Mouse (Mus musculus): ENCODE measurements around the gene Il9. TPM values are rescaled to one million over a fixed set of nuclear protein-coding genes. Genes with fewer than 3 reads are reported as not detected.

Il9 gene
- polyA plus RNA-seq, 1 experiment from 2014 or later, result not detected

DNA sequence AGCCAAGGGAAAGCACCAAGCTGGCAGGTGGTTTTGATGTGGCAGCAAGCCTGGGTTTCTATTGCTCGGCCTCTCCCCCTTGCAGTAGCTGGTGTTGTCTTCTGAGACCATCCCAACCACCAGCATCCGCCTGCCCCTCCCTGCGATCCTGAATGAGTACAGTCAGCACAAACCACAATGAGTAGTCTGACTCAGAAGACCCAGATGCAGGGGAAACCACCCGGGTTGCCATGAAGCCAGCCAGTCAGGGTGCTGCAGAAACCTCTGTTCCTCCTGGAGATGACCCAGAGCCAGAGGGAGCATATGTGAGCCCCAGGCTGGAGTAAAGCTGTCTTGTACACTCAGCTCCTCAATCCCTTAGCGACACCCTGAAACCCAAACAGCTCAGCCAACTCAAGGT is 5.3 kb downstream of the Il9 start:
- Histone ChIP-seq H3K27ac (ENCODE audit: low read length) (no peak overlapping the region), H3K4me3 (ENCODE audit: low read length) (no peak overlapping the region), H3K9me3 (ENCODE audit: low read length) (no peaks in the 10 kb centered on the region), H3K9ac (replicated peaks; ENCODE audit: low read length) (no peak overlapping the region), H3K36me3 (ENCODE audit: insufficient read depth, low read length) (no peaks in the 10 kb centered on the region), H3K4me2 (replicated peaks; ENCODE audit: low read depth, low read length) (no peak overlapping the region), H3K4me1 (ENCODE audit: insufficient read depth, low read length) (peaks cover 4% of the 10 kb centered on the region), H3K27me3 (ENCODE audit: insufficient read depth, low read length) (no peaks in the 10 kb centered on the region)
- 62% methylated on average over 5 of the region's 5 CpGs for WGBS
- no peak for ATAC-seq (ENCODE audit: low FRiP score, low TSS enrichment)

- peak; percentile 69; the same call in 1 of the 2 replicates for ATAC-seq (ENCODE audit: low FRiP score, low TSS enrichment)
- Histone ChIP-seq H3K4me3 (ENCODE audit: low read length) (no peak overlapping the region), H3K9me3 (ENCODE audit: low read length) (no peaks in the 10 kb centered on the region), H3K27me3 (ENCODE audit: insufficient read depth, low read length) (no peaks in the 10 kb centered on the region), H3K9ac (replicated peaks; ENCODE audit: low read length) (no peak overlapping the region), H3K27ac (ENCODE audit: low read length) (no peak overlapping the region), H3K36me3 (ENCODE audit: insufficient read depth, low read length) (no peaks in the 10 kb centered on the region), H3K4me2 (replicated peaks; ENCODE audit: low read depth, low read length) (no peak overlapping the region), H3K4me1 (ENCODE audit: insufficient read depth, low read length) (peaks cover 14% of the 10 kb centered on the region)
- 32% methylated on average over 4 of the region's 4 CpGs for WGBS
Measured at GRCm38 (mm10) chr13:56475363-56475762, 6.7 kb downstream of the Il9 start.

DNA sequence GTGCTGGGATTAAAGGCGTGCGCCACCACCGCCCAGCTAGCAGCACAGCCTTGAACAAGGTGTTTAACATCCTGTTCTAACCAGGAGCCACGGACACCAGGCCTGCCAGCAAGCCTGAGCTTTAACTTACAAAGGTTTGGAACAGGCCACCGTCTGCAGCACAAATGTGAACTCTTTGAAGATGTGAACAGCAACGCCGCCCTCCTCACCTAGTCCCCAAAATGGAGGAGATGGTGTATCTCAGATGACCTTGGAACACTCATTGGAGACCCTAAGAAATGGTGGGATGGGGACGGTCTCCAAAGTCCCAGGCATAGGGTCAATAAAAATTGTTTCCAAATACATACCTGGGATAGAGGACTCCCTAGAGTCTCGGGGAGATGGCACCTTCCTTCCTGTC is 9.4 kb downstream of the Il9 start:
- WGBS, result 92% methylated on average over 9 of the region's 9 CpGs
- Histone ChIP-seq H3K9me3 (ENCODE audit: low read length) (no peaks in the 10 kb centered on the region), H3K27me3 (ENCODE audit: insufficient read depth, low read length) (no peaks in the 10 kb centered on the region), H3K27ac (ENCODE audit: low read length) (no peak overlapping the region), H3K4me1 (ENCODE audit: insufficient read depth, low read length) (peaks cover 14% of the 10 kb centered on the region), H3K4me3 (ENCODE audit: low read length) (no peak overlapping the region), H3K4me2 (replicated peaks; ENCODE audit: low read depth, low read length) (no peak overlapping the region), H3K9ac (replicated peaks; ENCODE audit: low read length) (no peak overlapping the region), H3K36me3 (ENCODE audit: insufficient read depth, low read length) (no peaks in the 10 kb centered on the region)
- ATAC-seq (ENCODE audit: low FRiP score, low TSS enrichment), result no peak

DNA sequence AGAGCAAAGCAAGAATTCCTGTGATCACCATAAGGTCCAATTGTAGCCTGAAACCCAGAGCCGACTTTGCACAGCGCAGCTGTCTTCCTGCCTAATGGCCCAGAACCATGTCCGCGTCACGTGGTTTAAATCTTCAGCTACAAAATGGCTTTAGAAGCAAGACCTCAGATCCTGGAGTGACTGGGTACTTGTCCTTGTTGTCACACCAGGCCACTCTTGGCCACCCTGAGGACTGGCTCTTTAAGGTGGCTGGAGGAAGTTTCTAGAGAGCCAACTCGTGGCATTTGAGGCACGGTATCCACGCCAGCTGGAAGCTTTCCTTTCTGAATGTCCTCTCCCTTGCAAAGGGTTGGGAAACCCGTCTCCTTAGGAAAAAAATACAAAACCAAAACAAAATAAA is 10.1 kb downstream of the Il9 start:
- Histone ChIP-seq H3K4me1 (ENCODE audit: insufficient read depth, low read length) (peaks cover 14% of the 10 kb centered on the region), H3K27ac (ENCODE audit: low read length) (peak overlapping the region; percentile 90), H3K4me3 (ENCODE audit: low read length) (no peak overlapping the region), H3K4me2 (replicated peaks; ENCODE audit: low read depth, low read length) (peak overlapping the region; percentile 38), H3K9ac (replicated peaks; ENCODE audit: low read length) (peak overlapping the region; percentile 44), H3K36me3 (ENCODE audit: insufficient read depth, low read length) (no peaks in the 10 kb centered on the region), H3K27me3 (ENCODE audit: insufficient read depth, low read length) (no peaks in the 10 kb centered on the region), H3K9me3 (ENCODE audit: low read length) (no peaks in the 10 kb centered on the region)
- peak; percentile 52; the same call in 1 of the 2 replicates for ATAC-seq (ENCODE audit: low FRiP score, low TSS enrichment)
- WGBS, result 22% methylated on average over 9 of the region's 9 CpGs

DNA sequence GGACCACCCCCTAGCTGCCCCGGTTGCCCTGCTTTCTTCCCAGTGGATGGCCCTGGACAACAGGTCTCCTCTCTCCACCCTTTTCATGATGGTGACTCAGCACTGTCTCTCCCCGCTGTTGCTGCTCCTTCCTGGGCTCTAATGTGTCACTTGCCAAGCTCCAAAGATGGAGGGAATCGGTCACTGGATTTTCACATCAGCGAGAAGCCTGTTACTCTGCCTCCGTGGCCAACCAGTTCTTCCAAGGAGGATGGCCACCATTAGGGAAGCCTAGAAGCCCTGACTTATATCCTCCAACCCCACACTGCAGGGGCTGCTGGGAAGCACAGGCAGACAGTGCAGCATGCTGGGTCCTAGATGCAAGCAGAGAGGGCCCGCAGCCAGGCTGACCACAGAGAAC is 10.8 kb downstream of the Il9 start:
- Histone ChIP-seq H3K9ac (replicated peaks; ENCODE audit: low read length) (no peak overlapping the region), H3K4me2 (replicated peaks; ENCODE audit: low read depth, low read length) (no peak overlapping the region), H3K4me1 (ENCODE audit: insufficient read depth, low read length) (peaks cover 14% of the 10 kb centered on the region), H3K4me3 (ENCODE audit: low read length) (no peak overlapping the region), H3K9me3 (ENCODE audit: low read length) (no peaks in the 10 kb centered on the region), H3K27me3 (ENCODE audit: insufficient read depth, low read length) (no peaks in the 10 kb centered on the region), H3K27ac (ENCODE audit: low read length) (peak overlapping the region; percentile 90), H3K36me3 (ENCODE audit: insufficient read depth, low read length) (no peaks in the 10 kb centered on the region)
- ATAC-seq (ENCODE audit: low FRiP score, low TSS enrichment), result no peak
- 79% methylated on average over 6 of the region's 6 CpGs for WGBS

DNA sequence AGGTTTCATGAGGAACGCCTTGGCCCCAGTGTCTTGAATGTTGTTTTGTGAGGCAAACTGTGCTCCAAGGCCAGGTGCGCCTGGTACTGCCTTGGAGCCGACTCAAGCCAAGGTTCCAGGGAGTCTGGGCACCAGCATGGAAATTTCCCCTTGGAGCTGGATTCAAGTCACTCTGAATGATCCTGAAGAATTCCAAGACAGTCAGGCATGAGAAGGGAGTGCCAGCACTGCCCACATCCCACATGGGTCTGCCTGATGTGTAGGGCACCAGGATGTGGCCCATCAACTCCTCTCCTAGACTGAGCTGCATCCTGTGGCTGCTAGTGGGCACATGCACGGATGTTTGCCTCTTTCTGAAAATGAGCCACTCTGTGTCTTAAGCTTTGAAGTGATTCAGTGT is 13.5 kb downstream of the Il9 start:
- Histone ChIP-seq H3K36me3 (ENCODE audit: insufficient read depth, low read length) (no peaks in the 10 kb centered on the region), H3K4me2 (replicated peaks; ENCODE audit: low read depth, low read length) (no peak overlapping the region), H3K4me1 (ENCODE audit: insufficient read depth, low read length) (peaks cover 14% of the 10 kb centered on the region), H3K9me3 (ENCODE audit: low read length) (no peaks in the 10 kb centered on the region), H3K9ac (replicated peaks; ENCODE audit: low read length) (no peak overlapping the region), H3K27ac (ENCODE audit: low read length) (no peak overlapping the region), H3K27me3 (ENCODE audit: insufficient read depth, low read length) (no peaks in the 10 kb centered on the region), H3K4me3 (ENCODE audit: low read length) (no peak overlapping the region)
- no peak for ATAC-seq (ENCODE audit: low FRiP score, low TSS enrichment)
- 96% methylated on average over 4 of the region's 4 CpGs for WGBS

- Histone ChIP-seq H3K4me2 (replicated peaks; ENCODE audit: low read depth, low read length) (no peak overlapping the region), H3K36me3 (ENCODE audit: insufficient read depth, low read length) (no peaks in the 10 kb centered on the region), H3K9me3 (ENCODE audit: low read length) (no peaks in the 10 kb centered on the region), H3K9ac (replicated peaks; ENCODE audit: low read length) (no peak overlapping the region), H3K27ac (ENCODE audit: low read length) (no peak overlapping the region), H3K4me3 (ENCODE audit: low read length) (no peak overlapping the region), H3K4me1 (ENCODE audit: insufficient read depth, low read length) (peaks cover 14% of the 10 kb centered on the region), H3K27me3 (ENCODE audit: insufficient read depth, low read length) (no peaks in the 10 kb centered on the region)
- ATAC-seq (ENCODE audit: low FRiP score, low TSS enrichment), result no peak
- 87% methylated on average over 7 of the region's 7 CpGs for WGBS
Measured at GRCm38 (mm10) chr13:56467786-56468185, 14.3 kb downstream of the Il9 start.

DNA sequence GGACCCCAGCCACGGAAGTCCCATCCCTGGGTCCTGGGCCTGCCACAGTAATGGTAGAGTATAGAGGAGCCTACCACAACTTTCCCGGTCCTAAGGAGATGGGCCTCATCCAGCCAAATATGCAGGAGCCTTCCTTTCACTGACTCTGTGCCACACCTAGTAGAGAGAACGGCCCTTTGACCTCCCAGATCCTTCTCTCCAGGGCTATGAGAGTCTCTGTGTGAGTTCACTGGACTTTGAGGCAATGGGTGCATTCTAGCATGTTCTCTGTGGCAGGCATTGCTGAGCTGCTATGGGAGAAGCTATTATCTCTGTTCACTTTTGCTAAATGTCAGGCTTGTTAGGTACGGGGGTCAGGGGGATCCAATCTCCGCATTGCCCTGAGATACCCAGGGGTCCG is 18.3 kb downstream of the Il9 start:
- Histone ChIP-seq H3K4me1 (ENCODE audit: insufficient read depth, low read length) (no peaks in the 10 kb centered on the region), H3K36me3 (ENCODE audit: insufficient read depth, low read length) (no peaks in the 10 kb centered on the region), H3K9me3 (ENCODE audit: low read length) (no peaks in the 10 kb centered on the region)

DNA sequence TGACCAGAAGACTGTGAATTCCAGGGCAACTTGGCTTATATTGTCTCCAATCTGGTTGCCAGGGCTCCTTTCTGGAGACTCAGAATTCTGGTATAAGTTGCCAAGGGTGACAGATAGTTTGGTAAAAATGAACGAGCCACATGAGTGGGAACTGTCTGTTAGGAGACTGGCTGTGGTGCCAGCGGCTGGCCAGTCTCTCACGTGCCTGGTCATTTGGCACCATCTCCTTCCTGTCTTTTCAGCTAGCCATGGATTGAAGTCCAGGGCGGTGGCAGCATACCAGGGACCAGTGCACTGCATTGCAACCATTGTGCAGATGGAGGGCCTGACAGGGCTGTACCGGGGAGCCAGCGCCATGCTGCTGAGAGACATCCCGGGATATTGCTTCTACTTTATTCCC is 18.8 kb downstream of the Il9 start:
- WGBS, result 93% methylated on average over 7 of the region's 7 CpGs
- Histone ChIP-seq H3K36me3 (ENCODE audit: insufficient read depth, low read length) (no peaks in the 10 kb centered on the region), H3K9ac (replicated peaks; ENCODE audit: low read length) (no peak overlapping the region), H3K4me1 (ENCODE audit: insufficient read depth, low read length) (no peaks in the 10 kb centered on the region), H3K27ac (ENCODE audit: low read length) (no peak overlapping the region), H3K4me3 (ENCODE audit: low read length) (no peak overlapping the region), H3K4me2 (replicated peaks; ENCODE audit: low read depth, low read length) (no peak overlapping the region), H3K9me3 (ENCODE audit: low read length) (no peaks in the 10 kb centered on the region), H3K27me3 (ENCODE audit: insufficient read depth, low read length) (no peaks in the 10 kb centered on the region)
- ATAC-seq (ENCODE audit: low FRiP score, low TSS enrichment), result no peak

More for the DNA sequence above, 18.3 kb downstream of the Il9 start:
- no peaks in the 10 kb centered on the region for H3K27me3 ChIP-seq (ENCODE audit: insufficient read depth, low read length)
- no peak for ATAC-seq (ENCODE audit: low FRiP score, low TSS enrichment)
- no peak overlapping the region for H3K4me3 ChIP-seq (ENCODE audit: low read length)
- no peak overlapping the region for H3K9ac ChIP-seq (replicated peaks; ENCODE audit: low read length)
- no peak overlapping the region for H3K4me2 ChIP-seq (replicated peaks; ENCODE audit: low read depth, low read length)
- no peak overlapping the region for H3K27ac ChIP-seq (ENCODE audit: low read length)
- 80% methylated on average over 6 of the region's 6 CpGs for WGBS

- H3K36me3 ChIP-seq (ENCODE audit: insufficient read depth, low read length), result no peaks in the 10 kb centered on the region
- no peak overlapping the region for H3K4me3 ChIP-seq (ENCODE audit: low read length)
- no peak overlapping the region for H3K4me2 ChIP-seq (replicated peaks; ENCODE audit: low read depth, low read length)
- no peaks in the 10 kb centered on the region for H3K9me3 ChIP-seq (ENCODE audit: low read length)
- H3K9ac ChIP-seq (replicated peaks; ENCODE audit: low read length), result no peak overlapping the region
- ATAC-seq (ENCODE audit: low FRiP score, low TSS enrichment), result no peak
- no peaks in the 10 kb centered on the region for H3K27me3 ChIP-seq (ENCODE audit: insufficient read depth, low read length)
- WGBS, result 78% methylated on average over 4 of the region's 4 CpGs
- H3K4me1 ChIP-seq (ENCODE audit: insufficient read depth, low read length), result no peaks in the 10 kb centered on the region
- no peak overlapping the region for H3K27ac ChIP-seq (ENCODE audit: low read length)
Measured at GRCm38 (mm10) chr13:56462791-56463190, 19.3 kb downstream of the Il9 start.

GRCm38 (mm10) chr13:56461460-56461859 is 20.6 kb downstream of the Il9 start:
- no peak overlapping the region for H3K4me2 ChIP-seq (replicated peaks; ENCODE audit: low read depth, low read length)
- WGBS, result 74% methylated on average over 4 of the region's 4 CpGs
- H3K27ac ChIP-seq (ENCODE audit: low read length), result no peak overlapping the region
- no peak for ATAC-seq (ENCODE audit: low FRiP score, low TSS enrichment)
- H3K4me3 ChIP-seq (ENCODE audit: low read length), result no peak overlapping the region
- no peak overlapping the region for H3K9ac ChIP-seq (replicated peaks; ENCODE audit: low read length)
- H3K9me3 ChIP-seq (ENCODE audit: low read length), result no peaks in the 10 kb centered on the region
- H3K36me3 ChIP-seq (ENCODE audit: insufficient read depth, low read length), result no peaks in the 10 kb centered on the region
- H3K4me1 ChIP-seq (ENCODE audit: insufficient read depth, low read length), result no peaks in the 10 kb centered on the region
- no peaks in the 10 kb centered on the region for H3K27me3 ChIP-seq (ENCODE audit: insufficient read depth, low read length)
